Mouse (Mus musculus) intestine, embryonic 14.5 days (tissue): ENCODE results near the gene Gnb5. TPM values are rescaled to one million over a fixed set of nuclear protein-coding genes. Genes with fewer than 3 reads are reported as not detected.
"Not testable (repeated sequence)": the region's sequence is repeated elsewhere in the genome, so short reads cannot be mapped to it uniquely, and the experiment has no call there.

Source experiments
- ATAC-seq: fragments of 200-750 bp; cut with Nextera tagmentation; replicated peaks from 2 replicates; pipeline ENCODE4 v1.8.0; 2017; ENCODE audit warnings: low read depth, moderate number of reproducible peaks, moderate TSS enrichment, moderate library complexity; ENCODE audit not compliant: low FRiP score, low TSS enrichment
- DNase-seq: peaks from one replicate; pipeline ENCODE4 v3.0.0-alpha.2; 2018; ENCODE audit warnings: low spot score
- H3K27ac ChIP-seq: fragments of 300-500 bp; sonication (generic); 2 replicates; pipeline ENCODE4 v1.5.1; 2014; ENCODE audit warnings: low read depth, mild to moderate bottlenecking, control low read depth
- H3K27me3 ChIP-seq: fragments of 300-500 bp; sonication (generic); replicated peaks from 2 replicates; pipeline ENCODE4 v1.6.1; 2014; ENCODE audit warnings: low read length, control low read depth; ENCODE audit not compliant: control insufficient read depth, insufficient read depth
- H3K36me3 ChIP-seq: fragments of 300-500 bp; sonication (generic); 2 replicates; pipeline ENCODE4 v1.6.1; 2014; ENCODE audit warnings: low read length, control low read depth; ENCODE audit not compliant: control insufficient read depth, insufficient read depth
- H3K4me1 ChIP-seq: fragments of 300-500 bp; sonication (generic); replicated peaks from 2 replicates; pipeline ENCODE4 v1.6.1; 2014; ENCODE audit warnings: low read length, control low read depth, mixed read lengths; ENCODE audit not compliant: control insufficient read depth, insufficient read depth
- H3K4me2 ChIP-seq: fragments of 300-500 bp; sonication (generic); 2 replicates; pipeline ENCODE4 v1.6.1; 2014; ENCODE audit warnings: low read length
- H3K4me3 ChIP-seq: fragments of 300-500 bp; sonication (generic); 2 replicates; pipeline ENCODE4 v1.5.1; 2014; ENCODE audit warnings: low read depth, low read length, control low read depth, mixed read lengths
- H3K9ac ChIP-seq: fragments of 300-500 bp; sonication (generic); 2 replicates; pipeline ENCODE4 v1.6.1; 2014; ENCODE audit warnings: mild to moderate bottlenecking, low read length
- H3K9me3 ChIP-seq: fragments of 300-500 bp; sonication (generic); 2 replicates; pipeline ENCODE4 v1.6.1; 2016; ENCODE audit warnings: low read length, control low read depth; ENCODE audit not compliant: control insufficient read depth
- WGBS: fragments of 180-500 bp; shearing (Covaris S2); extraction: QIAGEN DNeasy Blood & Tissue Kit; methylation state at CpG from one replicate; pipeline ENCODE4 v1.1.7; 2014; 5-methylcytosine and 5-hydroxymethylcytosine counted together
- polyA plus RNA-seq: library from polyadenylated mRNA; unstranded; fragments of >200 nt; fragmentation: Nextera tagmentation; extraction: Ambion mirVana; gene quantifications from 2 replicates; pipeline ENCODE4 v1.2.1, GENCODE M21; 2014

The Gnb5 gene
- polyA plus RNA-seq, 1 experiment from 2014 or later, result 25.5 TPM

DNA sequence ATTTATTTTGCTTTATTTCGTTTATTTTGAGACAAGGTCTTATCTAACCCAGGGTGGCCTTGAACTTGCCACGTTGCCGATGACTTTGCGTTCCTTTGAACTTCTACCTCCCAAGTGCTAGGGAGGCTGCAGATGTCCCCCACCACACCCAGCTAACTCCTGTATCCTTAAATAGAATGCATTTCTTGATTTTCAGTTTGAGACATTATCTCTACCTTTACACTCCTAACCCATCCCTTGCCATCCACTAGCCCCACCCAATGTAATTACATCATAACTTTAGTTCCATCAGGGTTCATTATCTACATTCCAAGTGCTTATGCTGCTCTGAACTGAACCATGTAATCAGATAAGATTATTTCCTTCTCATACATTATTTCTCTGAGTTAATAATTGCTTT lies 49.7 kb downstream of the Gnb5 start:
- no peaks in the 10 kb centered on the region for H3K4me1 ChIP-seq
- no peaks in the 10 kb centered on the region for H3K27me3 ChIP-seq
- WGBS, result 86% methylated on average over 4 of the region's 4 CpGs
- ATAC-seq (no peak), DNase-seq (no peak)
- no peak overlapping the region for H3K4me2 ChIP-seq
- no peak overlapping the region for H3K9ac ChIP-seq
- no peaks in the 10 kb centered on the region for H3K9me3 ChIP-seq
- no peak overlapping the region for H3K4me3 ChIP-seq
- H3K36me3 ChIP-seq, result no peaks in the 10 kb centered on the region
- no peak overlapping the region for H3K27ac ChIP-seq

DNA sequence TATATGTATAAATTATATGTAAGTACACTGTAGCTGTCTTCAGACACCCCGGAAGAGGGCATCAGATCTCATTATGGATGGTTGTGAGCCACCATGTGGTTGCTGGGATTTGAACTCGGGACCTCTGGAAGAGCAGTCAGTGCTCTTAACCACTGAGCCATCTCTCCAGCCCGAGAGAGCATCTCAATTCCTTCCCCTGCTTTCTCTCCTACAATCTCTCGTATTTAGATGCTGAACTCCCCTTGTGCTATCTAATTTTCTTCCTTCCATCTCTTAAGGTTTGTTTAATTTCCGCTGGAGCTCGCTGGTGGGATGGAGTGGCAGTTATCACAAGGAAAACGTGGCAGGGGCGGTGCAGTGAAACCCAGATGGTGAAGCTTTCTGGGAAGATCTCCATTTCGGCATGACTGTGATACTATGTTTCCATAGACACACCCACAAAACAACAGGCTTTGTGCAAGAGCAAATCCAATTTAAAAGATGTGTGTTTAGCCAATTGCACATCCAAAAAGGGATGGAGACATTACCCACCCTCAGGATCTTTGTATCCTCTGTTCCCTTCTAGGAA lies 51.1 kb downstream of the Gnb5 start:
- Histone ChIP-seq H3K36me3 (no peaks in the 10 kb centered on the region), H3K4me2 (no peak overlapping the region), H3K4me1 (no peaks in the 10 kb centered on the region), H3K27ac (no peak overlapping the region), H3K9ac (no peak overlapping the region), H3K9me3 (no peaks in the 10 kb centered on the region), H3K4me3 (no peak overlapping the region), H3K27me3 (no peaks in the 10 kb centered on the region)
- no peak for DNase-seq
- 78% methylated on average over 9 of the region's 9 CpGs for WGBS
- ATAC-seq, result no peak

- H3K9me3 ChIP-seq, result no peaks in the 10 kb centered on the region
- H3K27me3 ChIP-seq, result no peaks in the 10 kb centered on the region
- H3K36me3 ChIP-seq, result no peaks in the 10 kb centered on the region
- no peak for ATAC-seq
- H3K4me3 ChIP-seq, result no peak overlapping the region
- no peak overlapping the region for H3K27ac ChIP-seq
- H3K4me2 ChIP-seq, result no peak overlapping the region
- WGBS, result 30% methylated on average over 5 of the region's 5 CpGs
- no peak overlapping the region for H3K9ac ChIP-seq
- DNase-seq, result peak; percentile 86
- H3K4me1 ChIP-seq, result no peaks in the 10 kb centered on the region
These were observed 55.6 kb downstream of the Gnb5 start for GRCm38 (mm10) chr9:75361699-75362098.

DNA sequence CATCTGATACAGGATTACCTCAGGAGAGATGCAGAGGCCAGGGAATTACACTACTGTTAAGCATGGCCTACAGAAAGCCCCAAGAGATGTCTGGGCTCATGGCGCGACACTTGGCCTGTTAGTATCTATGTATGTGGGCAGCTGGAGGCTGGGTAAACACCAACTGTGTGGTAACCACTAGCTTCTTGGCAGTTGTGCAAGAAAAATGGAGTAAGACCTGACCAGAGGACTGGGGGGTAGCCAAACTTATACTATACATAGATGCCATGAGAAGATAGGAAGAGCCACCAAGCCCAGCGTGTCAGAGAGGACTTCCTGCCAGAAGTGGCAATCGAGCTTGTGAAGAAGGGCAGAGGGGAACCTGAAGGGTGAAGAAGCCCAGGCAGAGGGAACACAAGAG lies 56.1 kb downstream of the Gnb5 start:
- Histone ChIP-seq H3K4me1 (no peaks in the 10 kb centered on the region), H3K9ac (no peak overlapping the region), H3K4me3 (no peak overlapping the region), H3K27me3 (no peaks in the 10 kb centered on the region), H3K9me3 (no peaks in the 10 kb centered on the region), H3K4me2 (no peak overlapping the region), H3K27ac (no peak overlapping the region), H3K36me3 (no peaks in the 10 kb centered on the region)
- WGBS, result 84% methylated on average over 4 of the region's 4 CpGs
- ATAC-seq (no peak), DNase-seq (no peak)

DNA sequence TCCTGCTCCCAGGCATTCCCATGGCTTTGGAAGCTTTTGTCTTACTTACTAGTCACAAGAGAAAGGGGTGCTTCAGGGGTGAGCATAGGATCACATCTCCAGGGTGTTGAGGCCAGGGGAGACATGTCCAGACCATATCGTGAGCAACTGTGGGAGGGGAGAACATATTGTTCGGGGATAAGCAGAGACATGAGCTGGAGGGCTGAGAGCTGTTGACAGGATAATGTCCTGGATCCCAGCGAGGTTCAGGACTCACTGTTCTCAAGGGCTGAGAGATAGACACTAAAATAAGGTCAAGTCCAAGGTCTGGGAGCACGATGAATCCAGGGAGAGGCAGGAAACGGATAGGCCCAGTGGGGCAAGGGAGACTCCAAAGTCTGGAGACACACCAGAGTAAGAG lies 56.9 kb downstream of the Gnb5 start:
- H3K4me2 ChIP-seq, result no peak overlapping the region
- 79% methylated on average over 5 of the region's 5 CpGs for WGBS
- no peak overlapping the region for H3K9ac ChIP-seq
- no peaks in the 10 kb centered on the region for H3K27me3 ChIP-seq
- H3K27ac ChIP-seq, result no peak overlapping the region
- no peak for ATAC-seq
- no peaks in the 10 kb centered on the region for H3K9me3 ChIP-seq
- no peak for DNase-seq
- no peaks in the 10 kb centered on the region for H3K4me1 ChIP-seq
- H3K4me3 ChIP-seq, result no peak overlapping the region
- no peaks in the 10 kb centered on the region for H3K36me3 ChIP-seq

GRCm38 (mm10) chr9:75363702-75364101 lies 57.6 kb downstream of the Gnb5 start:
- not testable (repeated sequence) for H3K9ac ChIP-seq, H3K36me3 ChIP-seq, H3K9me3 ChIP-seq, H3K4me2 ChIP-seq, H3K27ac ChIP-seq, H3K27me3 ChIP-seq, DNase-seq, ATAC-seq, H3K4me3 ChIP-seq, H3K4me1 ChIP-seq
- WGBS, result 71% methylated on average over 7 of the region's 7 CpGs

DNA sequence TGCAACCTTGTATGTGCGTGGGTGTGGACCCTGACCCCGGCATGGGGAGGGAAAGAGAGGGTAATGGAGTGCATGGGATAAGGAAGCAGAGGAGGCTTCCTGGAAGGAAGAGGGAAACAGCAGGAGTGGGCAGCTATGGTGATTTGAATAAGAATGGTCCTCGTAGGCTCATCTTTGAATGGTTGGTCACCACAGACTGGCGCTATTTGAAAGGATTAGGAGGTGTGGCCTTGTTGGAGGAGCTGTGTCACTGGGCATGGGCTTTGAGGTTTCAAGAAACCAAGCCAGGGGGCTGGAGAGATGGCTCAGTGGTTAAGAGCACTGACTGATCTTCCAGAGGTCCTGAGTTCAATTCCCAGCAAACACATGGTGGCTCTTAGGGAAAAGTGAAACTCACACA lies 59.1 kb downstream of the Gnb5 start:
- no peak overlapping the region for H3K4me2 ChIP-seq
- DNase-seq (no peak), ATAC-seq (no peak)
- no peaks in the 10 kb centered on the region for H3K36me3 ChIP-seq
- 76% methylated on average over 3 of the region's 4 CpGs for WGBS
- no peaks in the 10 kb centered on the region for H3K4me1 ChIP-seq
- no peaks in the 10 kb centered on the region for H3K27me3 ChIP-seq
- no peak overlapping the region for H3K4me3 ChIP-seq
- no peak overlapping the region for H3K9ac ChIP-seq
- H3K27ac ChIP-seq, result no peak overlapping the region
- no peaks in the 10 kb centered on the region for H3K9me3 ChIP-seq

- ATAC-seq (no peak), DNase-seq (no peak)
- no peak overlapping the region for H3K4me3 ChIP-seq
- H3K36me3 ChIP-seq, result no peaks in the 10 kb centered on the region
- H3K4me1 ChIP-seq, result no peaks in the 10 kb centered on the region
- H3K9me3 ChIP-seq, result no peaks in the 10 kb centered on the region
- no peak overlapping the region for H3K4me2 ChIP-seq
- no peak overlapping the region for H3K27ac ChIP-seq
- no peak overlapping the region for H3K9ac ChIP-seq
- WGBS, result 61% methylated on average over 5 of the region's 5 CpGs
- no peaks in the 10 kb centered on the region for H3K27me3 ChIP-seq
These were observed 60.1 kb downstream of the Gnb5 start for GRCm38 (mm10) chr9:75366191-75366590.

DNA sequence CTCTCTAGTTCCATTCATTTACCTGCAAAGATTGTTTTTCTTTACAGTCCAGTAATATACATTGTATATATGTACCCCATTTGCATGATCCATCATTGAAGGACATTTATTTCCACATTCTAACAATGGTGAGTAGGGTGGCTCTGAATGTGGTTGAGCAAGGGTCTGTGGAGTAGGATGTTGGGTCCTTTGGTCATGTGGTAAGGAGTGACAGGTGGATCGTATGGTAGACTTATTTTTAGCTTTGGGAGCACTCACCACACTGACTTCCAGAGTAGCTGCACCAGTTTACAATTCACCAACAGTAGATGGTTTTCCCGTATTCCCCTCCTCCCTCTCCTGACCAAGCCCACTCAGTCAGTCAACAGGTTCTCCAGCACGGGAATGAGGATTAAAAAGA lies 62.7 kb downstream of the Gnb5 start:
- Histone ChIP-seq H3K9ac (no peak overlapping the region), H3K9me3 (no peaks in the 10 kb centered on the region), H3K36me3 (no peaks in the 10 kb centered on the region), H3K27me3 (no peaks in the 10 kb centered on the region), H3K4me2 (no peak overlapping the region), H3K4me1 (no peaks in the 10 kb centered on the region), H3K4me3 (no peak overlapping the region), H3K27ac (no peak overlapping the region)
- WGBS, result 73% methylated on average over 3 of the region's 3 CpGs
- no peak for ATAC-seq
- no peak for DNase-seq
